Mouse (Mus musculus) gastrocnemius, adult 8-10 months (tissue): ENCODE data around the gene Gm28036. TPM values are rescaled to one million over a fixed set of nuclear protein-coding genes. Genes with fewer than 3 reads are reported as not detected.
"Not testable (repeated sequence)": the region's sequence is repeated elsewhere in the genome, so short reads cannot be mapped to it uniquely, and the experiment has no call there.

ENCODE experiments used
- DNase-seq, 2 experiments: peaks; one replicate each; pipeline ENCODE4 v3.0.0; 2022; ENCODE audit warnings: low spot score in 2 of 2
- total RNA-seq, 4 experiments: library from RNA; stranded (reverse); gene quantifications; 2 replicates each; pipeline ENCODE4 v1.2.4; 2022

Gm28036 gene
- total RNA-seq = 1 to 10 TPM; 3.5 to 5.2 (median 3.9) TPM

- no peak for DNase-seq
Observed at GRCm38 (mm10) chr2:156126992-156127391, at the start of gene Gm28036. Gene Gm28036, minus strand, starts transcription at chr2:156127092.

GRCm38 (mm10) chr2:156166557-156166956, 39.7 kb upstream of the Gm28036 start:
- no peak for DNase-seq

DNA sequence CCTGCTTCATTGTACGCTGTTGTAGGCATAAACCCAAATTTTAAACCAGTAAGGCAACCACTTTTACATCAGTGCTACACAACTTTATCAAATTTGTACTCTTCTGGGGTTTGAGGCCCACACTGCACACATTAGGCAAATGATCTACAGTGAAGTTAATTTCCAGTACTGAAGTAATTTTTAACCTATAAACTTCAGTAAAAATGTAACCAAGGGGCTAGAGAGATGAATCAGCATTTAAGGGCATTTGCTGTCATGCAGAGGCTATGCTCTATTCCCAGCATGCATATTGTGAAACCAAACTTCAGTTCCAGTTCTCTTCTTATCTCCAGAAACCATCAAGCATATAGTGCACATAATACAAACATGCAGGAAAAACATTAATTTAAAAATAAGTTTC, 38.6 kb upstream of the Gm28036 start:
- DNase-seq = no peak

DNA sequence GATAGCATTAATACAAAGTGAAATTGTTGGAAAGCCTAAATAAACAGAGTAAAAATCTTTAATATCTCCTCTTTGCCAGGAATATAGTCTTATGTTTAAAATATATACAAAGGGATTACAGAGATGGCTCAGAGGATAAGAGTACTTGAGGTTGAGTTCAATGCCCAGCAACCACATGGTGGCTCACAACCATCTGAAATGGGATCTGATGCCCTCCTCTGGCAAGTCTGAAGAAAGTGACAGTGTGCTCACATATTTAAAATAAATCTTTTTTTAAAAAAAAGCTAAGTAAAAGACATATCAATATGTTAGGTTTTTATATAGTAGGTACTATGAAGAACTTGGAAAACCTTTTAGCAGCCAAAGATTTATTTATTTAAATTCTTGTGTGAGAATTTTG, 24.6 kb upstream of the Gm28036 start:
- DNase-seq = no peak

DNA sequence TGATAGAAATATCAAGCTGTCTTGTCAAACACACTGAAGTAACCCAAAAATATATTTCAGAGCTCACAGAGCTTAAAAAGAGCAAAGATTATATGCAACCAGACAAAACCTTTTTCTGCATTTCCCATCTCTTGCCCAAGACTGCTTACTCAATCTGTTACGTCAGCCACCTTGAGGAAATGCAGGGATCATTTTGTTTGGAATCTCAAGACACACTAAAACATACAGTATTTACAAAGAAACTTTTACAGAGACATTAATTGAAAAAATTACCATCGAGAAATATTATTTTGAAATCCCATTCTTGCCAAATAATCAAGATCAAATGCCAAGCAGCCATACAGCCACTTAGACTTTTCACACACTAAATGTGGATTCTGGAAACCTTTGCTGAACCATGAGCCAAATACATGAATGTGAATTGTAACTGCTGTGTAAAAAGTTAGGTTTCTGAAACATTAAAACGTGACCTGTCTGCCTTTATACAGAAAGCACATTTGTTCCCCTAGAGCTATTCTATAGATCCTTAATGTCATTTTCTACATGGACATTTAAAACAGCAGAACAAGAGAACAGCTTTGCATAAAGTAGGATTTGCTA, 20.5 kb upstream of the Gm28036 start:
- no peak for DNase-seq

DNA sequence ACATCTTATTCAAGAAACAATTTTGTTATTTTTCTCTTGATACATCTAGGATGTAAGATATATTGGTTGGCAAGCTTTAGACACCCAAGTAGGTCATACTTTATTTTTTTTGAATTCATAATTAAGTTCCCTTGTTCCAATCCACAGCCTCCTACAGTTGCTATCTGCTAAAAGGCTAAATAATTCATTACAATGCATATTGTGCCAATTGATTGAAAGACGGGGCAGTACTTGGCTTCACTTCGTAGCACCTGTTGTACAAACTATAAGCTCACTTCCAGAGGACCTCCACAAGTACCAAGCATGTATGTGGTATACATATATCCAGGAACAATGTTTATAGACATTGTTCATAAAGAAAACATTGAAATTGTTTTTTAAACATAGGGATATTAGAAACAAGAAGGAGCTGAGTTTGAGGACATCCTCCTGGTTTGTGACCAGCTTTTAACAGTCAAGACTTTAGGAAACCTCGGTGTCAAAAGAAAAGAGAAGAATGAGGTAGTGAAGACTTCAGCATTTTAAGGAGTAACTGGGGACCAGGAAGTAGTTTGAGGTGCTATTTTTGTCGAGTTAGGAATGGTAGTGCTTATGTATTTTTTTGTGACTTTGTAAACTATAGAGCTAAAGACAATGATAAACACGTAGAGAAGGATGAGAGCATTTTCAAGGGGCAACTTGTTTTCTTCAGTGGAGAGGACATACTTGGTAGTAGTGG, 19.5 kb upstream of the Gm28036 start:
- no peak for DNase-seq

GRCm38 (mm10) chr2:156145486-156146130, 18.7 kb upstream of the Gm28036 start:
- no peak for DNase-seq

GRCm38 (mm10) chr2:156143953-156144724, 17.2 kb upstream of the Gm28036 start, which contains the start of the genes Romo1 and Nfs1:
Gene Romo1, plus strand, starts transcription at chr2:156144039.
Gene Nfs1, minus strand, starts transcription at chr2:156144186.
- peak; percentile 78 to 84 for DNase-seq

DNA sequence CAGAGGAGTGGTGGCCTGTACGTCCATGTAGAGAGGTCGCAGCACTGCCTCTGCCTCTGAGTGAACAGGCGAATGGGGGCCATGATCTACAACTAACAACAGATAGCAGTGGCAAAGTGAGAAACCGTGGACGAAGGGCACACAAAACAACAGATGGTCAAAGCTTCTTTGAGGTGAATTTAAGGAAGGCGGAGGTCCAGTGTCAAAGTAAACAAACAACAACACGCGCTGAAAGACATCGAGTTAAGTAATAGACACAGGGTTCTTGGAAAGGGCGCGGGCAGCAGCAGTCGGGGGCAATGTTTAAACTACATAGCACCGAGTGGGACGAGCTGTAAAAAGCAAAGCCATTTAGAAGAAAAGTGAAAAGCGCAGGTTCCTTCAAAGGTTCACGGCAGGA, 16.5 kb upstream of the Gm28036 start:
- no peak for DNase-seq

DNA sequence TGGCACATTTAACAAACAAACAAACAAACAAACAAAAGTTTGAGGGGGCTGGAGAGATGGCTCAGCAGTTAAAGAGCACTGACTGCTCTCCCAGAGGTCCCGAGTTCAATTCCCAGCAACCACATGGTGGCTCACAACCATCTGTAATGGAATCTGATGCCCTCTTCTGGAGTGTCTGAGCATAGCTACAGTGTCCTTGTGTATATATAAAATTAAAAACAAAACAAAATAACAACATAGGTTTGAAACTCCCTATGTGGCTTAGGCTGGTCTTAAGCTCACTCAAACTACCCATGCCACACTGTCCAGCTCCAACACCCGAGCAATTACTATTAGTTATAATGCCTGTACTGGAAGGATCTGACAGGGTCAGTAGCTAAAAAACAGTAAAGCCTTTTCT, 15.9 kb upstream of the Gm28036 start:
- DNase-seq = no peak

DNA sequence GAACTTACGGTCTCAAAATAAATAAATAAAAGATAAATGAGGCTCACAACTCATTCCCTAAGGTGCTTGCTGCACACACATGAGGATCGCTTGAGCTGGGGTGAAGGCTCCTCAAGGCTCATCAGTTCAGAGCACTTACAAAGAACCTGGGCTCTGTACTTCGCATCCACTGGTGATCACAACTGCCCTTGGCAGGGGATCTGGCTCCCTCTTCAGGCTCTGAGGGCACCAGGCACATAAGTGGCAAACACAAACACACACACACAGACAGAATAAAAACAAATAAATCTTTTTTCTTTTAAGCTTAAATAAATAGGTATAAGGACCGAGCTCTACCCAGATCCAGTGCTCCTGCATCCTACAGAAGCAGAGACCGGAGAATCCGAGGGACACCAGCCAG, 8.8 kb upstream of the Gm28036 start:
- DNase-seq = no peak

- DNase-seq = no peak
Observed at GRCm38 (mm10) chr2:156134161-156134560, 7.3 kb upstream of the Gm28036 start.

GRCm38 (mm10) chr2:156123731-156124130, 3.2 kb downstream of the Gm28036 start:
- no peak for DNase-seq

DNA sequence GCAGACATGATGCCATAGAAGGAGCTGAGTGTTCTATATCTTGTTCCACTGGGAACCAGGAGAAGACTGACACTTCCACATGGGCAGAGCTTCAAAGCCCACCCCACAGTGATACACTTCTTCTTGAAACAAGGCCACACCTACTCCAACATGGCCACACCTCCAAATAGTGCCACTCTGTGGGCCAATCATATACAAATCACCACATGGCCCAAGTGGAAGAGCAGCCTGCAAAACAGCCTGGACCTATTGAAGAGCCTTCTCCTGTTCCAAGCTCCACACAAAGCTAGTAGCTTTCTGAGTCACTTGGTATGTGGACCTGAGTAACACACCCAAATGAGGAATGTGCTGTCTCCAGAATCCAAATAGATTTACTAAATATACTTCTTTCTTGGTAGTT, 7.3 kb downstream of the Gm28036 start:
- no peak for DNase-seq

- not testable (repeated sequence) for DNase-seq
Observed at GRCm38 (mm10) chr2:156112080-156112423, 14.8 kb downstream of the Gm28036 start.

GRCm38 (mm10) chr2:156111358-156112079, 15.4 kb downstream of the Gm28036 start, which contains the start of the genes Cpne1 and Rbm12:
Gene Cpne1, minus strand, starts transcription at chr2:156111965.
Gene Rbm12, minus strand, starts transcription at chr2:156111978.
- peak; percentile 77 to 83 for DNase-seq

- no peak for DNase-seq
Observed at GRCm38 (mm10) chr2:156110627-156111357, 16.1 kb downstream of the Gm28036 start.

GRCm38 (mm10) chr2:156091926-156092325, 35.0 kb downstream of the Gm28036 start:
- DNase-seq = no peak

DNA sequence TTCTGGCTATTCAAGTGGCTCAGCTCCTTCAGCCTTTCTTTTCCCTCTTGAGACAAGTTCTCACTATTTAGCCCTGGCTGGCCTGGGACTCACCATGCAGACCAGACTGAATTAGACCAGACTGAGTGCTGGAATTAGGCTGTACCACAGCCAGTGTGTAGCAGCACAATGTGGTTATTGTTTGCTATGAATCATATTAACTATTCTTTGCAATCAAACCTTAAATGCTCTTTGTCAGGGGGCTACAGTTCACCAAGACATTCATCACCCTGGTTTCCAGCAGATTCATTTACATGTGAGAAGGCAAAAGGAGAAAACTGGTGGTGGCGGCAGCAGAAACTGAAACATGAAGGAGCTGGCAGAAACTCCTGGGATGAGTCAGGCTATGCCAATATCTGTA, 37.1 kb downstream of the Gm28036 start:
- DNase-seq = no peak

- DNase-seq = no peak
Observed at GRCm38 (mm10) chr2:156087391-156088110, 39.3 kb downstream of the Gm28036 start.
